Mouse (Mus musculus) MEL-GATA-1-ER (cell line): ENCODE results near the gene Kdm6a.

ENCODE experiments used
- DNase-seq: peaks from one replicate; pipeline ENCODE4 v3.0.0-alpha.2; 2012; ENCODE audit warnings: low read depth; ENCODE audit errors: extremely low read depth

The Kdm6a gene

GRCm38 (mm10) chrX:18162192-18162857 is at the start of gene Kdm6a:
Gene Kdm6a, plus strand, starts transcription at chrX:18162575.
- DNase-seq = peak; percentile 96

- DNase-seq = no peak
Observed at GRCm38 (mm10) chrX:18145557-18145956, 16.8 kb upstream of the Kdm6a start, which contains the start of gene Dusp21. Gene Dusp21, plus strand, starts transcription at chrX:18145857.

GRCm38 (mm10) chrX:18160734-18161442 is 1.5 kb upstream of the Kdm6a start:
- DNase-seq = no peak

- DNase-seq = no peak
Observed at GRCm38 (mm10) chrX:18161796-18162191, 581 bp upstream of the Kdm6a start.

- no peak for DNase-seq
Observed at GRCm38 (mm10) chrX:18162861-18163731, 721 bp downstream of the Kdm6a start.

DNA sequence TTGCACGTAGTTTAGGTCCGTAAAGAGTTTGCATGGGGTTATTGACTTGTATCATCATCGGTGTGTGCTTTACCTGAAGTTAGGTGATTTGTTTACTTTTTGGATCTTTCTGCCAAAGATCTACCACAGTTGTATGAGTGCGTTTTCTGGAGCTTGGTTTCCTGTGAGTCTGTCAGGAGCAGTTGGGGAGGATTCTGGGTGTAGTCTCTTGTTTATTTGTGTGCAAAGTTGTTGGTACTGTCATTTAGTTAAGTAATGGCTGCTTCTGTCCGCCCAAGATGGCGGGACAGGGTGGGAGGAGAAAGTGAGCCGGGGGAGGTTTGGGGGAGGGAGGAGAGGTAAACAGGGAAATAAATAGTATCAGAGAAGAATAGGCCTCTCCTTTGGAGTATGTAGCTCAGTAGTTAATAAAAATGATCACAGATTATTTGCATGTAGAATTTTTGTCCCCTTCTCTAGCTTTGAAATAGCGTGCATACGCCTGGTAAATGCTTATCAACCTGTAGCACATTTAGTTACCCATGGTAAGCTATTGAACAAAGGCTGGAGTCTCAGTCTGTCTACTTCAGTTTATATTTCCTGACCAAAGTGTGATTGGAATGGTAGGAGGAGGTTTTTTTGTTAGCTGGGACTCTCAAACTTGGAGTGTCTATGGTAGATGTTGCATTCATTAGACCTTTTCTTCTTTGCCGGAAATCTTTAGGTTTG is 1.7 kb downstream of the Kdm6a start:
- DNase-seq = peak; percentile 70

DNA sequence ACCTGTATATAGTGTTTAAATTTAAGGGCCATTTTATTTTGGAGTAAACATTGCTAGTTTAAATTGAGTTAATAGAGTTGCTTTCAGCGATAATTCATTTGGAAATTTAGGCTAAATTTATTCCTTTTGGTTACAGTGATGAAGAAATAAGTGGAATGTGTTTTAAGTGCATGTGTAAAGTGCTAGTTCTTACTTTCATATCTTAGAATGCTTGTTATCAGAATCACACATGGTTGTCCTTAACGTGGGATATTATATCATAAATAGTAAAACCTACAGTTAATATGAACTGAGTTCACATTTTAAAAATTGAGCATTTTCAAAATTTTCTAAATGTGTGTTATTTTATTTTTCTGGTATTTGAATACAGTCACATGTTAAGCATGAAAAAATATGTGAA is 2.7 kb downstream of the Kdm6a start:
- no peak for DNase-seq

DNA sequence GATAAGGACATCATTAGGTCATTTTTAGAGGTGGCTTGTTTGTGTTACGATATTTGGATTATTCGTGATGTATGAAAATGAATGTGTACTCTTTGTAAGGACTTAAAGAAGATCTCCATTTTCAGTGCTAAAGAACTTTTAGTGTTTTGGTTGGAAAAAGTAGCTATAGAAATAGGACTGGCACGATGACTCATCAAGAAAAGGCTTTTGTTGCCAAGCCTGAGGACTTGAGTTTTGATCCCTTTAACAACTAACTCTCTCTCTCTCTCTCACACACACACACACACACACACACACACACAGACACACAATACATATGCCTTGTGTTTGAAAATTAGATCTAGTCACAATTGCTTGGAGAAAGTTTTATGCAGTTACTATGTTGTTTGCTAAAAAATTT is 4.6 kb downstream of the Kdm6a start:
- DNase-seq = peak; percentile 23

DNA sequence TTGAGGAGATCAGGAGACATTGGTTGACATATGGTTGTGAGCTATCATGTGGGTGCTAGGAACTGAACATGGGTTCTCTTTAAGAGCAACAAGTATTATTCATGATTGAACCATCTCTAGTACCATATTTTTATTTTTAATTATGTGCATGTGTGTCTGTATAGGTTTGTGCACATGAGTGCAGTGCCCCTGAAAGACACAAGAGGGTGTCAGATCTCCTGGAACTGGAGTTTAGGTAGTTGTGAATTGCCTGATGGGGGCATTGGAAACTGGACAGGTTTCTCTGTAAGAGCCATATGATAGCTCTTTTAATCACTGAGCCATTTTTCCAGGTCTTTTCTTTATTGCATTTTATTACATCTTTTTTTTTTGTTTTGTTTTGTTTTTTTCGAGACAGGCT is 6.6 kb downstream of the Kdm6a start:
- DNase-seq = peak; percentile 21

DNA sequence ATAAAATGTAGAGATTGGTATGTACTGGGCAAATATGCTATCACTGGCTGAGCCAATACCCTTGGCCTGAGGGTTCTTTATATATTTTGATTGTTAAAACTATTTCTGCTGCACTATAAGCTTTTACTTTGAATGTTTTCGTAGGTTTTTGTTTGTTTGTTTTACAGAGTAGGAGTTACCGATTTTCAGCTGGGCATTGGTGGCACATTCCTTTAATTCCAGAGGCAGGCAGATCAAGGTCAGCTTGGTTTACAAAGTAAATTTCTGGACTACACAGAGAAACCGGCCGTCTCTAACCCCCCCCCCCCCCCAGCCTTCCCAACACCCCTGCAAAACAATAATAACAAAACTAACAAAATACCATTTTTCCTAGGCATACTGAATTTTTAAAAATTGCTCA is 12.5 kb downstream of the Kdm6a start:
- DNase-seq = no peak

DNA sequence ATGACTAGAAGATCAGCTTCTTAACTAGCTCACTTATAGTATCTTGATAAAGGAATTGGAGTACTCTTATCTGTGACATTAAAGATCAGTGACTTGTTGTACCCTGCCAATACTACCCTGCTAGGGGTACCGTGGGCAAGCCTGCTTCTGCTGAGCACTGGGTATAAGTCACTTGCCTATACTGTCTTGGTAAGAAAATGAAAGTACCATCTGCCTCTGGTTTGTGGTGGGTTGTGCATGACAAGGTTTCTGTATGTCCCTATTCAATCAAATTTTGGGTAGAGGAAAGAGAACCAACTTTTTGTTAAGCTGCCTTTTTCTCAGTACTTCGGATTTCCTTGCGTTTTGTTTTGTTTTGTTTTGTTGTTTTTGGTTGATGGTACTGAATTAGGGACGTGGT is 15.4 kb downstream of the Kdm6a start:
- DNase-seq = no peak

DNA sequence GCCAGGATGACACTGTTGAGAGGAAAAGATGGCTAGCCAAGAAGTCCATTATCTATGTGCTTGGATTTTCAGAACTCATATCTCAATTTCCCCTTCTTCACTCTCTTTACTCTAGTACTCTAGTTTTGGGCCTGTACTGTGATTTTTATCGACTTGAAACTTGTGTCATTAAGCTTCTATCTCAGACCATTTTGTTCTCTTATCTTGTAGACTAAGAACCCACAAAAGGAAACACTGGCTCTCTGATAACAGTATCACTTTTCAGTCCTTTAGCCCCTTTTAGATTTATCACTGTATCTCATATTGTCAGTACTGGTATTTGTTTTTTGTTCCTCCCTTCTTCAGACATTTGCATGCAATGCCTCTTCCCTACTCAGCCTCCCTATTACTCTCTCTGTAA is 17.1 kb downstream of the Kdm6a start:
- DNase-seq = peak; percentile 19

GRCm38 (mm10) chrX:18187203-18187602 is 24.8 kb downstream of the Kdm6a start:
- no peak for DNase-seq

DNA sequence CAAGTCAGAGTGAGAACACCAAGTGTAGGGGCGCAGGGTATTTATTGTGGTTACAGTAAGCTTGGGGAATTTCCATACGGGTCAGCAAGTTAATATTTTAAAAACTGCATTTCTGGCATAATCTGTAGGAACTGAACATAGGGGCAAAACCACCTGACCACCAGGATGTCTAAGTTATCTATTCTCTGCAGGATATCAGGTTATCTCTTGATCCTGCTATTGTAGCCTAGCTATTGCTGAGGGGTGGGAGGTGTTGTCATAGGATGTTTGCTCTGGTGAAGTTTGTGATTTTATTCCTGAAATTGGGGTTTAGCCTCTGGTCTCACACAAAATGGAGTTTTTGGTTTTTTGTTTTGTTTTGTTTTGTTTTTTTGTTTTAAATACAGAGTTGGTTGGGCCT is 25.9 kb downstream of the Kdm6a start:
- DNase-seq = no peak

- DNase-seq = peak; percentile 15
Observed at GRCm38 (mm10) chrX:18239572-18239971, 77.2 kb downstream of the Kdm6a start.

- no peak for DNase-seq
Observed at GRCm38 (mm10) chrX:18250621-18251020, 88.2 kb downstream of the Kdm6a start.

DNA sequence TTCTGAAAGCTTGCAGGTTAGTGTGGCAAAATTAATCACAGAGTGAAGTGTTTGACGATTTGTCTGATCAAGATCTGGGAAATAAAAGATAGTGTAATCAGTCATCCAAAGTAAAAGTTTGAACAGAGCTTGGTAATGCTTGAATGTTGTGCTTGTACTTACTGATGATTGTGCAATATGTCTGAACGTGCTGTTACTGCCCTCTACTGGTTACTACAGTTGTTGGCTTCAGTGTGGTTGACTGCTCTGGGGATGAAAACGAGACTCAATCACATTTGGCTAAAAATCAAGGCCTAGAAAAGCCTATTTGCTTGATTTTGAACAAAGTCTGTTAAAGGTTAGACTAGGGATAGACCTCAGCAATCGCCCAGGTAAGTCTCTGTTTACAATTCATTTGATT is 92.4 kb downstream of the Kdm6a start:
- DNase-seq = peak; percentile 15

DNA sequence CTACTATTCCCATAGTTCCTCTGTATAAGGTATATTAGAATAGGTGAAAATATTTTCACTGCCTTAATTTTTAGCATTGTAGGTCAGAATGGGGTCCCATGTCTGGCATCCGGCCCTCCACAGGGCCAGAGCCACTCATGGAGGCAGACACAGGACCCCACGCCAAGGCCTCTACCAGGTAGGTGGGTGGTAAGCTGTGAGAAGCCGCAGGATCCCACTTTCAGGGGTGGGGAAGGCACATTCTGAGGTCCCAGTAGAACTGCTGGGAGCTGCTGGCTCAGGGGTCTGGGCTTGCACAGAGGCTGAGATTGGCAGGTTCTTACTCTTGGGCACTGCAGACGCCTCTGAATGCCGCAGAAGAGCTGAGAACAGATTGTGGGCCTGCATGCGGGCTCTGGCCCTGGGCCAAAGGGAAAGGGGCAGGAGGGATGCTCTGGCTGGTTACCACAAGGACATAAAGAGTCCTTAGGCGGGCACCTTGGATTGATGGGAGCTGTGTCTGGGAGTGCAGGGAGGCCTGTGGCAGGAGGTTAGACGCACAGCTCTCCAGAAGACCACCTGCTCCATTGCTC is 95.9 kb downstream of the Kdm6a start:
- DNase-seq = no peak

GRCm38 (mm10) chrX:18278561-18278960 is 116.2 kb downstream of the Kdm6a start:
- no peak for DNase-seq

DNA sequence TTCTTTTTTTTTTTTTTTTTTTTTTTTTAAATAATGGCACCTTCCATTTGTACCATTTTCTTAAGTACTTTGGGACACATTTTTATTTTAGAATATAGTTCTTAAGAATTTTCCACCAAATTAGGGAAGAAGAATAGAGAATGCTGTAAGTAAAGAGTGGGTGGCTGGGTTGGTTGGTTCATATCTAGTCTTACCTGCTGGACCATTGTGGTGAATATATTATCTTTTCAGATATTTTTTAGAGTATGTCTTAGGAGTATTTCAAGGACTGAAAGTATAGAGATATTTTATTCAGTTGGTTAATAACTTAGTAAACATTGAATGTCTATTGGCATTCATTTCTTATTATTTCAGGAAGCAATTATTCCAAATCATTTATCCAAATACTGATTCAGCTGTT is 117.8 kb downstream of the Kdm6a start:
- DNase-seq = no peak
